Mouse (Mus musculus): ENCODE measurements around the gene Otud1. TPM values are rescaled to one million over a fixed set of nuclear protein-coding genes. Genes with fewer than 3 reads are reported as not detected.

Gene Otud1
- 1.7 and 2.2 TPM in 2 replicates for polyA plus RNA-seq (2015; fragmentation: Nextera tagmentation; extraction: Ambion mirVana)

DNA sequence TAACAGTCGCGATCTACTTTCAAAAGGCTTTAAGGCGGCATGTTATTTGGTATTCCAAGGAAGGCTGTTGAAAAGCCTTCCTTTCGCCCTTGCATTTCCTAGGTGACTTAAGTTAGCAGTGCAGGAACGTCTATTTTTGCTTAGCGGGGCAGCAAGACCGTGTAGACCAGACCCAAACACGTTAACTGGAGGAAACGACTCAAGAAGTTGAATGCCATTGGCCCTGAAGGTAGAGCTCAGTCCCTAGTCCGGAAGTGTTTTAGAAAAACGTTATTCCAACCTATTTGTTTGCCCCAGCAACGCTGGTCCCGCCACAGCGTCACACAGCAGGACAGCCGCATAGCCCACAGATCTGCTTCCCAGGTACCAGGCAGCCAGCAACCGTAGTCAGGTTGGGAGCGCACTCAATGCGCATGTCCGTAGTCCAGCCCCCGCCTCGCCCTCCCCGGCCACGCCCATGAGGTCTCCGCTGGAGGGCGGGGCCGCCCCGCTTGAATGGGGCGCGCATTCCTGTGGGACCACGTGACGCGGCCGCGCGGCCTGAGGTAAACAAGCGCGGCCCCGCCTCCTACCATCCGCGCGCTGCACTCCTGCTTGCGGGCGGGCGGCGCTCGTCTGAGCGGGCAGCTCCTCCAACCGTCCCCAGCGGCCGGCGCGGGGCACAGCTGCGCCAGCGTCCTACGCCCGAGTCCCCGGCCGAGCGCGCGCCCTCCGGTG, at the start of gene Otud1:
Gene Otud1, plus strand, starts transcription at position 595 of the 717 bp plus-strand sequence.
- WGBS = under 1% methylated on average over 62 of the region's 62 CpGs

DNA sequence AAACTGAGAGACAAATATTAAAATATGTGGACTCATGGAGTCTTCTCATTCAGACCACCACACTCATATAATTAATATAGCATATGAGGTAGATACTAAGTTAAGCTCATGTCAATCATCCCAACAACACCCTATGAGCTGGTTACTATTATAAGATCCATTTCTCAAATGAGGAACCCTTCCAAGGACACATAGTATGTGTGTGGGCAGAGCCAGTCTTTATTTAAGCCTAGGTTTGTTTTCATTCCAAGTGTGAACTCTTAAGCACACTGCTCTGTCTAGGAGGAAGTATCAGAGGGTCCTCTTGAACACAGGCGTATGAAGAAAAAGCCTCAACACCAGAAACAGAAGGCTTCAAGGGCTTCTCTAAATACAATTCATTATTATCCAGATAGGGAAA, 49.7 kb upstream of the Otud1 start:
- no peak overlapping the region for H3K27ac ChIP-seq
- no peak overlapping the region for H3K4me3 ChIP-seq (replicated peaks)
- no peaks in the 10 kb centered on the region for H3K27me3 ChIP-seq (replicated peaks)
- H3K9me3 ChIP-seq = no peaks in the 10 kb centered on the region
- H3K4me2 ChIP-seq = no peak overlapping the region
- no peak for ATAC-seq (ENCODE audit: insufficient read depth, low FRiP score, low read depth)
- no peak overlapping the region for H3K9ac ChIP-seq
- H3K36me3 ChIP-seq = no peaks in the 10 kb centered on the region
- WGBS = 56% methylated on average over 1 of the region's 1 CpGs
- no peaks in the 10 kb centered on the region for H3K4me1 ChIP-seq

More for the DNA sequence above, at the start of gene Otud1:
- Histone ChIP-seq H3K9ac (peak within 1 kb of the TSS; percentile 89), H3K27me3 (replicated peaks) (0 out of 2 replicates have a peak, but pooled peaks cover 7% of the 10 kb centered on the region), H3K27ac (peak within 1 kb of the TSS; percentile 88), H3K36me3 (no peaks in the 10 kb centered on the region), H3K4me1 (peaks cover 9% of the 10 kb centered on the region; the same call in 1 of the 2 replicates), H3K4me3 (replicated peaks) (peak within 1 kb of the TSS; percentile 78), H3K9me3 (no peaks in the 10 kb centered on the region), H3K4me2 (peak within 1 kb of the TSS; percentile 89)
- peak; percentile 97 for ATAC-seq (ENCODE audit: insufficient read depth, low FRiP score, low read depth)

DNA sequence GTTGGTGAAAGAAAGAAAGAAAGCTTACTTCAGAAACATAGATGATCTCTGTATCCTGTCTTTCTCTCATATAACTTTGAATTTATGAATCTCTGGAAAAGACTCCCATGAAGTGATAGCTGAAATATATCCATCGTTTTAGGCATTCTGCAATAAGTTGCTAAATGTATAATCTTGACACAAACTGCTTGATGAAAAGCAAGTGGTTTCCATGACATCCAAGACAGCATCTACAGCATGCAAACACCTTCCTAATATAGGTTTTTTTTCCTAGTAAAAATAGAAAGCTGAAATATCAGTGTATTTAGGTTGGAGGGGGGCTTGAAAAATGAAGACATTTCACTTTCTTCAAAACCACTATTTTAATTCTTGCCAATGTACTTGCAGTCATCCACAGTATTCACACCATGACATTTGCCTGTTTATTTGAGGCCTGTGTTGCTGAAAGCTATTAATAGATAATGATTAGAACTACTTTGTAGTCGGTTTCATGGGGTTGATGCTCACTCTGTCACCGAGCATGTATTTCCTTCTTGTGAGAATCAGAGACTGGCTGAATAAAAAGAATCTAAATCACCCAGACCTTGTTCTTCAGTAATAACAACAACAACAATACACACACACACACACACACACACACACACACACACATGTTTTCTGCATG, 49.0 kb upstream of the Otud1 start:
- no peak overlapping the region for H3K4me2 ChIP-seq
- H3K4me3 ChIP-seq (replicated peaks) = no peak overlapping the region
- H3K27ac ChIP-seq = no peak overlapping the region
- no peaks in the 10 kb centered on the region for H3K36me3 ChIP-seq
- H3K4me1 ChIP-seq = no peaks in the 10 kb centered on the region
- no peaks in the 10 kb centered on the region for H3K27me3 ChIP-seq (replicated peaks)
- WGBS = 78% methylated on average over 3 of the region's 3 CpGs
- no peak for ATAC-seq (ENCODE audit: insufficient read depth, low FRiP score, low read depth)
- H3K9ac ChIP-seq = no peak overlapping the region
- no peaks in the 10 kb centered on the region for H3K9me3 ChIP-seq

DNA sequence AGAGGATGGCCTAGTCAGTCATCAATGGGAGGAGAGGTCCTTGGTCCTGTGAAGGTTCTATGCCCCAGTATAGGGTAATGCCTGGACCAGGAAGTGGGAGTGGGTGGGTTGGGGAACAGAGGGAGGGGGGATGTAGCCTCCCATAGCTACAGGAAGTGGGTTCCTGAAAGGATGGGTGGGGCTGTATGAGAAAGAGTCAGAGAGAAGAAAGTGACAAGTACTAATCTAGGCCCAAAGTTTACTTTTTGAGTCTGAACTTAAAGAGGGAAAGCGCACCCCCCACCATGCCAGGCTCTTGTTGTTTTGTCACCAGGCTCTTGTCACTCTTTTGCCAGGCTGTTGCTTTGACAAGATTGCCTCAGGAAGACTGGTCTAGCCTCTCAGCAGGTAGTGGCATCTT, 35.5 kb upstream of the Otud1 start:
- no peak for ATAC-seq (ENCODE audit: insufficient read depth, low FRiP score, low read depth)
- WGBS = 89% methylated on average over 1 of the region's 1 CpGs

DNA sequence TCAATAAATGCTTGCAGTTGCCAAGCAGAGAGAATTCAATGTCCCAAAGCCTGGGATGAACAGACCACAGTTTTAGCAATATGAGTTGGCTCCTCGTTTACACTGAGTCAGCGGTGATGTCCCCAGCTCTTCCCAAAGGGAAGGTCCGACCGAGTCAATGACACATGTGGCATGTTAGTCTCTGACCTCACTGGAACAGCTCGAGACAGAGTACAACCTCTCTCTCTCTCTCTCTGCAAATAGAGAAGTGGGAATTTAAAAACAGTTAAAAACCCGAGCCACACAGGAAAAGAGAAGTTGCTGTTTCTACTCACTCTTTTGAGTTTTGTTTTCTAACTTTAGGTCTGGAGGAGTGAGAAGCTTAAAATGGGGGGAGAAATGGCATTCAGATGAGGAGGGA, 30.5 kb upstream of the Otud1 start:
- Histone ChIP-seq H3K27me3 (replicated peaks) (no peaks in the 10 kb centered on the region), H3K36me3 (no peaks in the 10 kb centered on the region), H3K4me3 (replicated peaks) (no peak overlapping the region), H3K4me2 (no peak overlapping the region), H3K9ac (no peak overlapping the region), H3K9me3 (no peaks in the 10 kb centered on the region), H3K27ac (no peak overlapping the region), H3K4me1 (no peaks in the 10 kb centered on the region)
- WGBS = 68% methylated on average over 6 of the region's 6 CpGs
- ATAC-seq (ENCODE audit: insufficient read depth, low FRiP score, low read depth) = no peak

More for the DNA sequence above, 35.5 kb upstream of the Otud1 start:
- Histone ChIP-seq H3K9ac (no peak overlapping the region), H3K36me3 (no peaks in the 10 kb centered on the region), H3K4me1 (no peaks in the 10 kb centered on the region), H3K27ac (no peak overlapping the region), H3K4me3 (replicated peaks) (no peak overlapping the region), H3K9me3 (no peaks in the 10 kb centered on the region), H3K27me3 (replicated peaks) (no peaks in the 10 kb centered on the region), H3K4me2 (no peak overlapping the region)

DNA sequence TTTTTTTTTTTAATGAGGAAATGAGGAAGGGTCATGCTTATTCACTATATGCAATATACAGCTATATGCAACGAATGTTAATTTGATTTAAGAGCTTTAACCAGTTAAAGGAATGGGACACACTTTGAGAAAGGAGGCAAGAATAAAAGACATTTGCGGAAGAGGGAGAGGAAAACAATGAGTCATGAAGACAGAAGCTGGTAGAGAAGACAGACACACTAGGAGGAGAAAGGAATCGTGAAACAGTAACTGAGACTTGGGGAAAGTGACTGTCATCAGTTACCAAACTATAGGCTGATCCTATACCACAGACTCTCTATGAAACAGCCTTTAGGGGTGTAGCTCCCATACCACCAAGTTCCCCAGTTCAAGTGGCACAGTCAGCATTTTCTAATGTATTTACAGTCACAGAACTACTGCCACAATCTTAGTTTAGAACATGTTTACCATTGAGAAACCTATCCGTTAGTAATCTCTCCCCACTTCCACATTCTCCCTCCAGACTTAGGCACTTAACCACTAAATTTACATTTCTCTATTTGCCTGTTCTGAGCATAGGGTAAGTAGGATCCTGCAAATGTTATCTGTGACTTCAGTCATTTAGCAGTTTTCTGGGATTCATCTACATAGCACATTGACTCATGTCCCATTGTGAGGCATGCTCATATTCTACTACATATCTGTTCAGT, 29.5 kb upstream of the Otud1 start:
- ATAC-seq (ENCODE audit: insufficient read depth, low FRiP score, low read depth) = no peak
- no peaks in the 10 kb centered on the region for H3K4me1 ChIP-seq
- no peak overlapping the region for H3K4me2 ChIP-seq
- no peaks in the 10 kb centered on the region for H3K36me3 ChIP-seq
- no peak overlapping the region for H3K4me3 ChIP-seq (replicated peaks)
- H3K27me3 ChIP-seq (replicated peaks) = no peaks in the 10 kb centered on the region
- H3K9me3 ChIP-seq = no peaks in the 10 kb centered on the region
- H3K9ac ChIP-seq = no peak overlapping the region
- WGBS = 81% methylated on average over 4 of the region's 4 CpGs
- no peak overlapping the region for H3K27ac ChIP-seq

DNA sequence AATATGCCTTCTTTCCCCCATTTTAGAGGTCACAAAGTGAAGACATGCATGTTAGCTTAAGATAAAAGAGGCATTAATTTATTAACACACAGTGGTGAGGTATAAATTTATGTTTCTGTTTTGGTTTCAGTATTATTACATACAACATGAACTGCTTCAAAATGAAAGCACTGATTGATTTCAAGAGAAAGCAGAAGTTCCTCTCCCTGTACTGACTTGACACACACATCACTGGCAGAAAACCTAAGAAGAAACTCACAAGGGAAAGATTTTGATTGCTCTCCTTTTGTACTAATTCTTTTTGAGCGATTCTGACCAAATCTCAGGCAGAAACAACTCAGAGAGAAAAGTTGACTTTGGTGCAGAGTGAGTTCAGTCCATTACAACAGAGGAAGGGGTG, 27.0 kb upstream of the Otud1 start:
- Histone ChIP-seq H3K27me3 (replicated peaks) (no peaks in the 10 kb centered on the region), H3K36me3 (no peaks in the 10 kb centered on the region), H3K4me3 (replicated peaks) (no peak overlapping the region), H3K4me1 (no peaks in the 10 kb centered on the region), H3K9ac (no peak overlapping the region), H3K9me3 (no peaks in the 10 kb centered on the region), H3K4me2 (no peak overlapping the region), H3K27ac (no peak overlapping the region)
- ATAC-seq (ENCODE audit: insufficient read depth, low FRiP score, low read depth) = no peak
- 79% methylated on average over 1 of the region's 1 CpGs for WGBS

DNA sequence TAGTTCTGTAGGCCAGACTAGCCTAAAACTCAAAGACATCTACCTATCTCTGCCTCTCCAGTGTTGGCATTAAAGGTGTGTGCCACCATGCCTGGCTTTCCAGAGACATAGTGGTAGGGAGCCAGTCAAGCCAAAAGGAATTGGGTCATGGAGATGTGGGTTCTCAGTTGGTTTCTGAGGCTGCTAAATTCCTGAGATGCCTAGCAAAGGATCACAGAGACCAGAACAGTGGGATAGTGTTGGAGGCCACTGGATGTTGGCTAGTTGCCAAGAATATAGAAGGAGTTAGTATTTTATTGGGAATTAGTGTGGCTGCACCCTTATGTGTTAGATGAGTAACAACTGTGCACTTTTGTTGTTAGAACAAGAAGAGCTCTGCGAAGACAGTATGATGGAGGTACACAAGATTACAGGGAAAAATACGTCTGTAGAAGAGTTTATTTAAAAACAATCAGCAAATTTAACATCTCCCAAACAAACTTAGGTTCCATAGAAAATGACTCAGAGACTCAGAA, 24.1 kb upstream of the Otud1 start:
- Histone ChIP-seq H3K27ac (no peak overlapping the region), H3K4me2 (no peak overlapping the region), H3K4me3 (replicated peaks) (no peak overlapping the region), H3K4me1 (no peaks in the 10 kb centered on the region), H3K9ac (no peak overlapping the region), H3K36me3 (no peaks in the 10 kb centered on the region), H3K9me3 (no peaks in the 10 kb centered on the region), H3K27me3 (replicated peaks) (no peaks in the 10 kb centered on the region)
- ATAC-seq (ENCODE audit: insufficient read depth, low FRiP score, low read depth) = no peak
- WGBS = 62% methylated on average over 2 of the region's 2 CpGs

DNA sequence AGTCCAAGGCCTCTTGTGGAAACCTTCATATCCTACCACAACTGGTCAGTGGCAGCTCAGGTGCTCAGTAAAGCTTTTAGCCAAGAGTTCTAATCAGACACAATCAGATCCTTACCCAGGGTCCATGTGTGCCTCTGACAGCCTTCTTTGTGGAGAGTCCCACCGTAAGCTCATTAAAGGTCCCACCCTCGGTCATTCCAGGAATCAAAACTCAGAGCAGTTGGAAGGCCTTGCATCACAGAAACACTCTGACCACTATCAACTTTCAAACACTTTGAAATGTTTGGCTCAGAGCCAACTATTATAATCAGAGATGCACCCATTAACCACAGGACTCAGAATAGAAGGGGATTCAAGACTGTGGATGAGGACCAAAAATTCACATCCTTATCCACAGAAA, 12.4 kb upstream of the Otud1 start:
- Histone ChIP-seq H3K4me1 (no peaks in the 10 kb centered on the region), H3K4me3 (replicated peaks) (no peak overlapping the region), H3K27ac (no peak overlapping the region), H3K36me3 (no peaks in the 10 kb centered on the region), H3K9me3 (no peaks in the 10 kb centered on the region), H3K4me2 (no peak overlapping the region), H3K9ac (no peak overlapping the region), H3K27me3 (replicated peaks) (no peaks in the 10 kb centered on the region)
- ATAC-seq (ENCODE audit: insufficient read depth, low FRiP score, low read depth) = no peak
- 62% methylated on average over 2 of the region's 2 CpGs for WGBS

DNA sequence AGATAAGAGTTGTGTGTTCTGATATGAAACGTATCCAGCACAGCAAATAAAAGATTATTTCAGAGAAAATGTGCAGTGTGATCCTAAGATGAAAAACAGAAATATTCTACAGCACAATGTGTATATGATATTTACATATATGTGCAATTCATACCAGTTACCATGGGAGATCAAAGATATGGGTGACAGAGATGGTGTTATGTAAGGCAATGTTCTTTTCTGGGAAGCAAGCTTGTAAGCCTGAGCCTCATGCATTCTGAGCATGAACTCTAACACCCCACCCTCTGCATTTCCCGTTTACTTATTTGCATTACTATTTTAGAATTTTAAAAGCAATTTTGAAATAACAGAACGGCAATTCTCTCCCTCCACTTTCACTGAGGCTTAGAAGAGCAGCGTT, 11.4 kb upstream of the Otud1 start:
- ATAC-seq (ENCODE audit: insufficient read depth, low FRiP score, low read depth) = no peak
- H3K4me3 ChIP-seq (replicated peaks) = no peak overlapping the region
- WGBS = 65% methylated on average over 4 of the region's 4 CpGs

DNA sequence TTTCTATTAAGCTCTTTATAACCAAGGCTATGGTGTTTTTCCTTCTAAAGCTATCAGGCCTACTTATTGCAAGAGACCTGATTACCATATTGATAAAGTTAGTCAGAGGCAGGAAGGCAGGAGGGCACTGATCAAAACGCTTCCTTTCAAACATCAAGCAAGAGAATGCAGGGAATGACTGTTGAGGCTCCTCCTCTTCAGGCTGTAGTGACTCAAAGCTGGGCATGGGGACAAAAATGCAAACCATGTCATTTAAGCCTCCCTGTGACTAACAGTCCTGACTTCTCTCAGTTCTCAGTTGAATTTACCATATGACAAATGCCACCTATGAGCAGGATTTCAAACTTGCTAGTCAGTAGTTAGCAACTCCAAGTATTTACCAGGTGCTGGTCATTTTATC, 10.6 kb upstream of the Otud1 start:
- no peaks in the 10 kb centered on the region for H3K27me3 ChIP-seq (replicated peaks)
- no peak overlapping the region for H3K9ac ChIP-seq
- H3K4me1 ChIP-seq = no peaks in the 10 kb centered on the region
- no peak overlapping the region for H3K4me3 ChIP-seq (replicated peaks)
- 14% methylated on average over 1 of the region's 1 CpGs for WGBS
- no peak for ATAC-seq (ENCODE audit: insufficient read depth, low FRiP score, low read depth)
- no peak overlapping the region for H3K4me2 ChIP-seq
- H3K36me3 ChIP-seq = no peaks in the 10 kb centered on the region
- H3K27ac ChIP-seq = no peak overlapping the region
- no peaks in the 10 kb centered on the region for H3K9me3 ChIP-seq

More for the DNA sequence above, 11.4 kb upstream of the Otud1 start:
- no peaks in the 10 kb centered on the region for H3K27me3 ChIP-seq (replicated peaks)
- H3K27ac ChIP-seq = no peak overlapping the region
- H3K9me3 ChIP-seq = no peaks in the 10 kb centered on the region
- no peaks in the 10 kb centered on the region for H3K36me3 ChIP-seq
- no peak overlapping the region for H3K4me2 ChIP-seq
- H3K4me1 ChIP-seq = no peaks in the 10 kb centered on the region
- no peak overlapping the region for H3K9ac ChIP-seq

DNA sequence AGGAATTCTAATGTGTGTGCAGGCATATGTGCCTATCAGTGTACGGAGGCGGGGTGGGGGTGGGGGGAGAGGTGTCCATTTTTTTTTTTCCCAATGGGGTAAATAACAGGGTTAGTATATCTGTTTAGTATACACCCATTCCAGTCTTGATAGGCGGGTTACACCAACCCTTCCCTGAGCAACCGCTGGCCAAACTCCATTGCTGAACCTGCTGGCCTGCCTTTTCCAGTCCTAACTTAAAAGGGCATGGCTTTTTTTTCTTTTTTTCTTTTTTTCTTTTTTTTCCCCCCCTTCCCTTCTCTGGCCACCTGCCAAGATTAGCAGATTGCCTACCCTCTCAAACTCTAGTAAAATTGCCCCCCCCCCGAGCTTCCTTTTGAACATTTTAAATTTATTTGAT, 1.1 kb upstream of the Otud1 start:
- Histone ChIP-seq H3K4me3 (replicated peaks) (peak overlapping the region; percentile 78; the same call in 1 of the 2 replicates), H3K9me3 (no peaks in the 10 kb centered on the region), H3K4me2 (peak overlapping the region; percentile 89), H3K36me3 (no peaks in the 10 kb centered on the region), H3K27ac (no peak overlapping the region), H3K4me1 (peaks cover 9% of the 10 kb centered on the region; the same call in 1 of the 2 replicates), H3K9ac (no peak overlapping the region), H3K27me3 (replicated peaks) (0 out of 2 replicates have a peak, but pooled peaks cover 7% of the 10 kb centered on the region)
- WGBS = 24% methylated on average over 5 of the region's 5 CpGs
- ATAC-seq (ENCODE audit: insufficient read depth, low FRiP score, low read depth) = no peak

Measured in stomach, embryonic 15.5 days (tissue).